Mouse (Mus musculus) liver, postnatal 0 days (tissue): ENCODE results near the gene Pqlc3.
A peak's percentile ranks its signal among the peaks of the same experiment; 100 is the strongest.

ENCODE experiments used
- CTCF ChIP-seq: sonication (generic); IDR thresholded peaks from 2 replicates; pipeline ENCODE4 v1.5.1; 2016; ENCODE audit warnings: antibody characterized with exemption, low read depth
- EP300 ChIP-seq: IDR thresholded peaks from 2 replicates; pipeline ENCODE4 v1.6.1; 2016; ENCODE audit warnings: antibody characterized with exemption, low read depth, mild to moderate bottlenecking

GRCm38 (mm10) chr12:17009466-17009865 is 9.3 kb upstream of the Pqlc3 start:
- peak; percentile 36; the same call in 1 of the 2 replicates for TF ChIP-seq CTCF
- no peak for TF ChIP-seq EP300
